Mouse (Mus musculus) intestine, postnatal 0 days (tissue): ENCODE results near the gene Polr2j. TPM values are rescaled to one million over a fixed set of nuclear protein-coding genes. Genes with fewer than 3 reads are reported as not detected.
"Not testable (repeated sequence)": the region's sequence is repeated elsewhere in the genome, so short reads cannot be mapped to it uniquely, and the experiment has no call there.

ENCODE experiments used
- ATAC-seq: fragments of 200-750 bp; cut with Nextera tagmentation; 2 replicates; pipeline ENCODE4 v1.8.0; 2017; ENCODE audit warnings: mild to moderate bottlenecking, moderate TSS enrichment, moderate library complexity
- H3K27ac ChIP-seq: fragments of 300-500 bp; sonication (generic); 2 replicates; pipeline ENCODE4 v1.5.1; 2014; ENCODE audit warnings: mild to moderate bottlenecking, low read depth, low read length, moderate library complexity
- H3K27me3 ChIP-seq: fragments of 300-500 bp; sonication (generic); replicated peaks from 2 replicates; pipeline ENCODE4 v1.6.1; 2014; ENCODE audit warnings: low read length, mixed read lengths; ENCODE audit not compliant: control insufficient read depth, insufficient read depth
- H3K36me3 ChIP-seq: fragments of 300-500 bp; sonication (generic); 2 replicates; pipeline ENCODE4 v1.6.1; 2014; ENCODE audit warnings: mild to moderate bottlenecking, moderate library complexity; ENCODE audit not compliant: control insufficient read depth, insufficient read depth
- H3K4me1 ChIP-seq: fragments of 300-500 bp; sonication (generic); replicated peaks from 2 replicates; pipeline ENCODE4 v1.6.1; 2014; ENCODE audit warnings: antibody characterized with exemption, low read length, mixed read lengths; ENCODE audit not compliant: control insufficient read depth, insufficient read depth
- H3K4me2 ChIP-seq: fragments of 300-500 bp; sonication (generic); replicated peaks from 2 replicates; pipeline ENCODE4 v1.6.1; 2014; ENCODE audit warnings: low read depth, mild to moderate bottlenecking, moderate library complexity
- H3K4me3 ChIP-seq: fragments of 300-500 bp; sonication (generic); 2 replicates; pipeline ENCODE4 v1.5.1; 2014; ENCODE audit warnings: low read depth, low read length
- H3K9ac ChIP-seq: fragments of 300-500 bp; sonication (generic); 2 replicates; pipeline ENCODE4 v1.6.1; 2014; ENCODE audit warnings: mild to moderate bottlenecking, low read depth, low read length
- H3K9me3 ChIP-seq: fragments of 300-500 bp; sonication (generic); 2 replicates; pipeline ENCODE4 v1.6.1; 2016; ENCODE audit warnings: mixed run types; ENCODE audit not compliant: control insufficient read depth
- CTCF ChIP-seq: sonication (generic); IDR thresholded peaks from 2 replicates; pipeline ENCODE4 v1.5.1; 2016; ENCODE audit warnings: low read depth, mild to moderate bottlenecking, control low read depth, antibody characterized with exemption, moderate library complexity
- WGBS: fragments of 180-500 bp; shearing (Covaris S2); extraction: QIAGEN DNeasy Blood & Tissue Kit; methylation state at CpG from one replicate; pipeline ENCODE4 v1.1.7; 2014; 5-methylcytosine and 5-hydroxymethylcytosine counted together
- polyA plus RNA-seq: library from polyadenylated mRNA; unstranded; fragments of >200 nt; fragmentation: Nextera tagmentation; extraction: Ambion mirVana; gene quantifications from 2 replicates; pipeline ENCODE4 v1.2.1, GENCODE M21; 2015

The Polr2j gene
- polyA plus RNA-seq, 1 experiment from 2014 or later, result 169 TPM

DNA sequence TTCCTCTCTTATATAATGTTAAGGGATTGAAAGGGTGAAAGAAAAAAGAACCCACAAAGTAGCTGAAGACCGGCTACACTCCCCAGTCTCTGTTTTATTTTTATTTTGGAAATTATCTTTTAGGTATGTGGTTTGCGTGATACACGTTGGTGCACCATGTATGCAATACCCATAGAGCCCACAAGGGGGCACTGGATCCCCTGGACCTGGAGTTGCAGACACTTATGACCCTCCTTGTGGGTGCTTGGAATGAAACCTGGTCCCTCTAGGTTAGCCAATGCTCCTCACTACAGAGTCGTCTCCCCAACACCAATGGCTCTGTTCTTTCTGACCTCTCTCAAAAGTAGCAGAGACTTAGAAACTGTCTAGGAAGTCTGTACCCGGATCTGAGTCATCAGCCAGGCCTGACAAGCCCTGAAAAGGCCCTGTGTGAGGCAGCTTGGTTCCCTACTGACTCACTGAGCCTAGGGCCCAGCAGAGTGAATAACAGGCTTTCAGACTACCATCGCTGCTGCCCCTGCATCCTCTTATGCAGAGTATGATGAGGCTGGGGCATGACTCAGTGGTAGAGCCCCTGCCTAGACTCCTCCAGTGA, 26.8 kb downstream of the Polr2j start:
- peak; percentile 53 for TF ChIP-seq CTCF
- Histone ChIP-seq H3K4me2 (no peak overlapping the region), H3K9ac (no peak overlapping the region), H3K27ac (no peak overlapping the region), H3K4me3 (no peak overlapping the region), H3K4me1 (no peaks in the 10 kb centered on the region), H3K27me3 (no peaks in the 10 kb centered on the region), H3K9me3 (no peaks in the 10 kb centered on the region), H3K36me3 (peaks cover 37% of the 10 kb centered on the region)
- WGBS, result 85% methylated on average over 6 of the region's 6 CpGs
- no peak for ATAC-seq

DNA sequence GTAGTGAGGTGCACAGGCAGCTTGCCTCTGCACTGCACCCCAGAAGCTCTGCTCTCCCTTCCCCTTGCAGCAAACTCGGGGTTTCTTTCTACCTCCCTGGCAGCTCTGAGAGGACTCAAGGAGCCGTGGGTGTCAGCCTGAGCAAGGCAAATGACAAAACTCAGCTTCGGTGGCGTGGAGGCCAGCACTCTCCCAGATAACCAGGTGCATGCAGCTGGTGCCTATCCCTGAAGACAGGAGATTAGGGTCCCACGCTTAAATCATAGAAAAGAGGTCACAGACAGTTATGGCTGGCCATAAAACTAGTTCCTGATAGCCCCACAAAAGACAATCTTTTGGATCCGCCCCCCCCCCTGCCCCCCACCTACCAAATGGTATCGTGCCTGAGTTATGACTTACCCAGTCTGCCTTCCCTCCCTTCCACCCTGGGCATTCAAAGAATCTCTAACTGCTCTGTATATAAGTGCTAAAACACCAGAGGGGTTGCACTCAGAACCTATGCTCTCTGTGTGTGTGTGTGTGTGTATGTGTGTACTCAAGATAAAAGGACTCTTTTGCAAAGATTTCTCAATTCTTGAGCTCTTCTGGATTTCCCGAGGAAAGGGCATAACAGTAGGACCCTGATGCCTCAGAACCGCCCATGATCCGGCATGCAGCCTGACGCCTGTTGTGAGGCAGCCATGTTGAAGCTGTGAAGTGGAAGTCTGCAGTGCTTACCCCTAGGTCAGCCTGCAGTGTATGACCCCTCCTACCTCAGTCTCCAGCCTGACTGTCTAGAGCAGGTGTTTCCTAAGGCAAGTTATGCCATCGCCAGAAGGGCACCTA, 28.4 kb downstream of the Polr2j start:
- Histone ChIP-seq H3K9ac (no peak overlapping the region), H3K4me1 (no peaks in the 10 kb centered on the region), H3K27me3 (no peaks in the 10 kb centered on the region), H3K4me3 (no peak overlapping the region), H3K36me3 (peaks cover 26% of the 10 kb centered on the region), H3K4me2 (no peak overlapping the region), H3K9me3 (no peaks in the 10 kb centered on the region), H3K27ac (no peak overlapping the region)
- WGBS, result 32% methylated on average over 12 of the region's 12 CpGs
- no peak for ATAC-seq
- no peak for TF ChIP-seq CTCF

DNA sequence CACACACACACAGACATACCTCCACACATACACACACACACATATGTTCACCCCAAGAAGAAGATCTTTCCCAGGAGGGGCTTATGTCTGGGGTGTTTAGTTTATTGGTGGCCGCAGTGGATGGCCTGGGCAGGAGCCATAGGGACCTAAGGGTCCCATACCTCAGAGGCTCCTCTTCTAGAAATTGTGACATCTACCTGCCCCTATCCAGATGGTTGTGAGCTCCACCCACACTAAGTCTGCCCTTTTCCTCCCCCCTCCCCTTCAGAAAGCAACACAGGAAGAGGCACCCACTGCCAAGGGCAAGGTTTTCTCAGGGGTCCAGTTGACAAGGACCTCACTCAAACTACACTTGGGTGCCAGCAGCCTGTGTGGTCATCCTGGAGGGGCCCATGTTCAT, 30.5 kb downstream of the Polr2j start:
- Histone ChIP-seq H3K27ac (no peak overlapping the region), H3K9ac (no peak overlapping the region), H3K4me2 (no peak overlapping the region), H3K4me1 (no peaks in the 10 kb centered on the region), H3K4me3 (no peak overlapping the region), H3K36me3 (peaks cover 5% of the 10 kb centered on the region; the same call in 1 of the 2 replicates), H3K27me3 (no peaks in the 10 kb centered on the region), H3K9me3 (no peaks in the 10 kb centered on the region)
- WGBS, result 94% methylated on average over 1 of the region's 1 CpGs
- no peak for TF ChIP-seq CTCF
- no peak for ATAC-seq

DNA sequence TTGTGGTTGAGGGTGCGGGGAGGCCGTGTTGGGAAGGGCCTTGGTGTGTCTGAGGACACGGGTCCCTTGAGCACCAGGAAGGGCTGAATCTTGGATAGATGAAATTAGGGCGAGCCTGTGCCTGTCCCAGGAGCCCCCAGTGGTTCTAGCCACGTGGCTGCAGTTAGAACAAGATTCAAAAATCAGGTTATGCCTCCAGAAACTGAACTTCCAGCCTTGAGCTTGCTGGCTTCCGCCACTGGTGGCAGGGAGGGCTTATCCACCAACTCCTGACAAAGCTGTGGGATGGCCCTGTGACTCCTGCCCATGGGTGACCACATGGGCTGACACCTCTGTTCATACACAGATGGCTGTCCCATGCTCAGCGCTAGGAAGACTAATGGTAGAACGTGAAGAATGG, 31.3 kb downstream of the Polr2j start:
- no peak for ATAC-seq
- Histone ChIP-seq H3K27me3 (no peaks in the 10 kb centered on the region), H3K4me2 (no peak overlapping the region), H3K9me3 (no peaks in the 10 kb centered on the region), H3K9ac (no peak overlapping the region), H3K27ac (no peak overlapping the region), H3K36me3 (no peaks in the 10 kb centered on the region), H3K4me1 (no peaks in the 10 kb centered on the region), H3K4me3 (no peak overlapping the region)
- no peak for TF ChIP-seq CTCF
- 71% methylated on average over 8 of the region's 8 CpGs for WGBS

DNA sequence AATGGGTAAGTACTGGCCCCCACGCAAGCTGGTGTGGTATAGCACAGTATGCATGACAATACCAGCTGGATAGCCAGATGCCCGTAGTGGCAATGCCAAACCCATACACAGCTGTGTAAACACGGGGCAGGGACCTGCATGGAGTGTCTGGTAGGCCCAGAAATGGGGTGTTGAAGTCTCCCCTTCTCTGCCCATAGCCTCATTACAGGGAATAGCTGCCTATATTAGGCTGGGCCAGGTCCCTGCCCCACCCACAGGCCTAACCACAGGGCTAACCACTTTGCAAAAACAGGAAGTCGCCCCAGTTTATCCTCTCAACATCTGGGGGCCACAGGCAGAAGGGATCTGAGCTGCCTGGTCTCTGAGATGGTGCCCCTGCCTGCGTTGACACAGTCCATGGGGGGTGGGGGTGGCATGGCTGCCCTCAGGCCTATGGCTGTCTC, 32.7 kb downstream of the Polr2j start:
- WGBS, result 70% methylated on average over 5 of the region's 5 CpGs
- not testable (repeated sequence) for H3K4me3 ChIP-seq, H3K9ac ChIP-seq, H3K4me2 ChIP-seq, H3K9me3 ChIP-seq, H3K27me3 ChIP-seq, ATAC-seq, H3K4me1 ChIP-seq, H3K27ac ChIP-seq, H3K36me3 ChIP-seq

DNA sequence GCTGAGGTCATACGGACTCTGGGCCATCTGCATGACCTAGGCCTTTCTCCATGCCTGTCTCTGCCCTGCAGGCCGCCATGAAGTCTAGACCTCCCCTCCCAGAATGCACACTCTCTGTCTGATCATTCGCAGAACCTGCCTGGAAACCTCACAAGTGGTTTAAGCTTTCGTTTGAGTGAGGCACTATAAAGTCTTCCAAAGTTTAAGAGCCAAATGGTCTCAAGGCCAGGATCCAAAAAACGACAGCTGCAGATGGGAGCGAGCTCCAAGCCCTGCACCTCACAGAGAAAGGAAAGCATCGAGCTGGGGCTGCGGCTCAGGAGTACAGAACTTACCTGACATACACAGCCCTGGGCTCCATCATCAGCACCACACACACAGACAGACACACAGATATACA, 35.9 kb downstream of the Polr2j start:
- H3K9ac ChIP-seq, result no peak overlapping the region
- H3K4me2 ChIP-seq, result no peak overlapping the region
- ATAC-seq, result no peak
- no peak overlapping the region for H3K27ac ChIP-seq
- H3K27me3 ChIP-seq, result no peaks in the 10 kb centered on the region
- H3K36me3 ChIP-seq, result no peaks in the 10 kb centered on the region
- H3K4me1 ChIP-seq, result no peaks in the 10 kb centered on the region
- WGBS, result 67% methylated on average over 8 of the region's 8 CpGs
- H3K9me3 ChIP-seq, result no peaks in the 10 kb centered on the region
- no peak for TF ChIP-seq CTCF
- H3K4me3 ChIP-seq, result no peak overlapping the region
